Mouse (Mus musculus) lung, postnatal 25 days (tissue): ENCODE results near the gene Ccdc7a.

ENCODE experiments used
- DNase-seq: peaks from one replicate; pipeline ENCODE4 v3.0.0; 2022; ENCODE audit warnings: low spot score

Gene Ccdc7a

DNA sequence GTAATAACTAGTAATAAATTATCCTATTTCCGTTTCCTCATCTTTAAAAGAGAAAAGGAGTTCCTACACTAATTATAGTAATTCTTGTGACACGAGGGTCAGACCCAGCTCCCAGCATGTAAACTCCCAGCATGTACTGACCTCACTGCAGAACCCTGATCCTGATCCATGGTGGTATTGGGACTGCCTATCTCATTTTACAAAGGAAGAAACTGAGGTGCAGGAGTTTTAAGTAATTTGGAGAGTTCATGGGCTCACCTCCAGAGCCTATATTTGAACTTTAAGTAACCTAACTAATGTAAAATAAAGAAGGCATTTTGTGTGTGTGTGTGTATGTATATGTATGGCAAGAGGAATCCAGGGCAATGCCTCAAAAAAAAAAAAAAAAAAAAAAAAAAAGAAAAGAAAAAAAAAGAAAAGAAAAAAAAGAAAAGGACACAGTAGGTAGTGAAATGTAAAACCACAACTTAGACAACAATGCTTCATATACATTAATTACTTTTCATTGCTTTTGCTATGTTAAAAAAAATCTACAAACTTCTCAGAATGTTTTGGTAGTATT lies 378.8 kb downstream of the Ccdc7a start:
- no peak for DNase-seq

DNA sequence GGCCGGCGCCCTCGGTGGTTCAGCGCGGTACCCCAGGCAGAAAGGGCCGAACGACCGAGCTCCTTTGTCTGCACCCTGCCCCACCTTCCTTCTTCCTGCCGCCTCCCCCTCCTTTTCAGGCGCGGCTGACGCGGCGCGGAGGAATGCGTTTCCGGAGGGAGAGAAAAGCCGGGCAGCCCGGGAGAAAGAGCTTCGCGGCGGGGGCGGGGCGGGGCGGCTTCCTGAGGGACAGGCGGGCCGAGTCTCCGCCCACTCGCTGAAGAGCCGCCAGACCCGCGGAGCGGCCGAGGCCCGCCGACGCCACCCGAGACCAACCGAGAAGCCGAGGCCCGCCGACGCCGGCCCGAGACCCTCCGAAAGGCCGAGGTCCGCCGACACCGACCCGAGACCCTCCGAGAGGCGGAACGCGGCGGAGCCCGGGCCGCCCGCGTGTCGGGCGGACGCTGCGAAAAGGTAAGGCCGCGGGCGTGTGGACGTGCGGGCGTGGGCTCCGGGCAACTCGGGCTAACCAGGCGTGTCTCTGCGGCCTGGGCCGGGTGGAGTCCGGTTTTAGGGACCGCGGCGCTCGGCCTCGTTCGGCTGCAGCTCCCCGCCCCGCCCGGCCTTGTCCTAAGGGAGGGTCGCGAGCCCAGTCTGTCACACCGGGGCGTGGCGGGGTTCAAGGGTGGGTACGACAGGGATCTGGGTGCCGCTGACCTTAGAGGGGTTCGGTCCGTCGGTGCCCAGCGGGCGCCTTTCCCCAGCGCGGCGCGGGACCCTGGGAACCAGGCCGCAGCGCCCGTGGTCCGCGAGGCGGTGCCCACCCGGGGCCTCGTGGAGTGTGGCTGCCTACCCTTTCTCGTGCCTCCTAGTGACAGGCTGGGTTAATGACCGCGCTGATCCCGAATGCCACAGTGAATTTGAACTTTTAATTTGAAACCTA lies 379.5 kb downstream of the Ccdc7a start, which contains the start of gene Itgb1:
Gene Itgb1, plus strand, starts transcription at position 148 of the 922 bp plus-strand sequence.
- DNase-seq, result peak; percentile 95

DNA sequence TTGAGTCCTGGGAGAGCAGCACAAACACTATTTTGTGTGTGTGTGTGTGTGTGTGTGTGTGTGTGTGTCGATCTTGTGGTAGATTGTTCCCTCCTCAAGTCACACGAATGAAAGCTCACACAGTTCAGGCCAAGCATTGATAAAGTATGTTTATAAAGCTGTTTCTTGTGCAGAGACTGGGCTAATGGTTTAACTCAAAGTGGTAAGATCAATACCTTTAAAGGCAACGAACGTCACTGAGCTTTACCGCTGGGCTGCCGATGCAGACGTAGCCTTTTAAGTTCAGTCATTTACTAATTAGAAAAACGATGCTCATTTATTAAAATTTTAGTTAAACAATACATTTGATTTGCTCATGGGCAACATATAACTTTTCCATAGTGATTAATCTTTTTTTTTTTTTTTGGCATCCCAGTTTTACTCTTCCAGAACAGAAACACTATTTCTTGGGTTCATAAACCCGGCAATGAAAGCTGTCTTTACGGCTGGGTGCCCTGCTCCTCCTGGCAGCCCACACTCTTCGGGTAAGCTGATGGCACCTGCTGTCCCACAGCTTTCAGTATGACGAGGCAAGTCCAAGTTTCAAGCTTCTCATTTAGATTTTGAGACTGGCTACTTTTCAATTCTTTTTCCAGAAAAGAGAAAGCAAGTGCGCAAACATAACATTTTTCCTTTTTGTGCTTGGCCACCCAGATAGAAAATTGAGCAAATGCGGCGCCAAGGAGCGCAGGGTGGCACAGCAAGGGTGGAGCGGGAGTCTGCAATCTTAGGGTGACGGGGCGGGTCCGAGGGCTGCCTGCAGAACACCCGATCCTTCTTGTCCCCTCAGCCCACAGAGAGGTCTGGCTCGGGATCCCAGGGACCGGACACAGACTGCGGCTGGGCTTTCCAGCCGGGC lies 380.5 kb downstream of the Ccdc7a start:
- DNase-seq, result no peak
